Mouse (Mus musculus) ovary, adult 18-20 months (tissue): ENCODE results near the gene Olfr810.

Experiments
- DNase-seq: peaks from one replicate; pipeline ENCODE4 v3.0.0; 2022; ENCODE audit warnings: low spot score, mixed read lengths

The Olfr810 gene

GRCm38 (mm10) chr10:129794817-129795216 is at the start of gene Olfr810:
TSS of gene Olfr810 (minus strand) at chr10:129794917.
- no peak for DNase-seq

GRCm38 (mm10) chr10:129804296-129804695 is 9.6 kb upstream of the Olfr810 start, which contains the start of gene Olfr811:
TSS of gene Olfr811 (minus strand) at chr10:129804396.
- no peak for DNase-seq

- DNase-seq = no peak
Observed at GRCm38 (mm10) chr10:129778123-129778522, 16.6 kb downstream of the Olfr810 start.

GRCm38 (mm10) chr10:129774338-129774737 is 20.4 kb downstream of the Olfr810 start, which contains the start of gene Olfr809:
TSS of gene Olfr809 (plus strand) at chr10:129774638.
- no peak for DNase-seq

GRCm38 (mm10) chr10:129765182-129765581 is 29.5 kb downstream of the Olfr810 start, which contains the start of gene Olfr808:
TSS of gene Olfr808 (plus strand) at chr10:129765482.
- no peak for DNase-seq

GRCm38 (mm10) chr10:129757693-129758092 is 37.0 kb downstream of the Olfr810 start, which contains the start of gene Olfr807:
TSS of gene Olfr807 (minus strand) at chr10:129757793.
- DNase-seq = no peak

- DNase-seq = no peak
Observed at GRCm38 (mm10) chr10:129741821-129742220, 52.9 kb downstream of the Olfr810 start, which contains the start of gene Olfr806. TSS of gene Olfr806 (minus strand) at chr10:129741921.
